Mouse (Mus musculus): Measurements from ENCODE around the gene Tmem273. TPM values are rescaled to one million over a fixed set of nuclear protein-coding genes. Genes with fewer than 3 reads are reported as not detected.

Tmem273 gene
- total and polyA plus RNA-seq, 3 experiments, result not detected

DNA sequence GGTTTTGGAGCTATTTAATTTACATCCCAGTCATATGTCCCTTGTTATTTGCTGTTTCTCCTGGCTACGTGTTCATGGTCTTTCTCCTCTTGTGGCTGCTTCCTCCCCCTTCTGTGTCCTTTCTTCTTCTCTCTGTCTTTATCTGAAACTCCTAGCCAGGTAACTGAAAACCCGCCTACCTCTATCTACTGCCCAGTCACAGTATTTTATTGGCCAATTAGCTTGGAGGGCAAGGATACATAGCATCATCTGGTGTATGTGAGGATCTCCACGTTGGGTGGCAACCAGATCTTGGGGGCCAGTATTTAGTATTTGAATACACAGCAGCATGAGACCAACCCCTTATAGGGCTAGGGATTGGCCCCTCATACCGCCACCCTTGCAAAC is 1.0 kb upstream of the Tmem273 start:
- Histone ChIP-seq H3K36me3 (ENCODE audit: control insufficient read depth in 1 of 2, insufficient read depth in 2 of 2, low read length in 2 of 2) (no peaks in the 10 kb centered on the region), H3K9me3 (replicated peaks; ENCODE audit: insufficient read depth, low read length) (no peaks in the 10 kb centered on the region), H3K27me3 (ENCODE audit: control insufficient read depth in 1 of 2, insufficient read depth in 2 of 2, low read length in 2 of 2) (no peaks in the 10 kb centered on the region), H3K9ac (ENCODE audit: control insufficient read depth, low read depth, low read length, poor library complexity, severe bottlenecking) (no peak overlapping the region), H3K27ac (ENCODE audit: control insufficient read depth, low read depth, low read length) (no peak overlapping the region), H3K4me1 (ENCODE audit: control insufficient read depth in 1 of 2, insufficient read depth in 2 of 2, low read length in 2 of 2) (no peaks in the 10 kb centered on the region), H3K4me3 (ENCODE audit: control insufficient read depth in 1 of 2, insufficient read depth in 1 of 2, low read depth in 2 of 2, low read length in 2 of 2) (no peak overlapping the region), H3K79me2 (ENCODE audit: control insufficient read depth, insufficient read depth, low read length, poor library complexity) (no peaks in the 10 kb centered on the region)
- TF ChIP-seq MXI1 (IDR thresholded peaks at IDR 0.05; ENCODE audit: low read depth, low read length) (no peak), HCFC1 (IDR thresholded peaks at IDR 0.05; ENCODE audit: low read depth, low read length) (no peak), MYC (IDR thresholded peaks at IDR 0.05; ENCODE audit: low read depth, low read length) (no peak), ZMIZ1 (IDR thresholded peaks at IDR 0.05; ENCODE audit: low read depth, low read length) (no peak), POLR2AphosphoS2 (IDR thresholded peaks at IDR 0.05; ENCODE audit: low read length) (no peak), MAFK (IDR thresholded peaks at IDR 0.05; ENCODE audit: borderline replicate concordance, low read depth, low read length) (no peak), GATA1 (IDR thresholded peaks at IDR 0.05; ENCODE audit: low read depth, low read length) (no peak), ZC3H11A (IDR thresholded peaks at IDR 0.05; ENCODE audit: low read depth, low read length) (no peak), ETS1 (IDR thresholded peaks at IDR 0.05; ENCODE audit: low read depth, low read length) (no peak), SMC3 (IDR thresholded peaks at IDR 0.05; ENCODE audit: low read depth, low read length) (no peak), CHD2 (IDR thresholded peaks at IDR 0.05; ENCODE audit: low read length) (no peak), KAT2A (conservative IDR thresholded peaks at IDR 0.05; ENCODE audit: low read depth, low read length) (no peak), USF2 (IDR thresholded peaks at IDR 0.05; ENCODE audit: borderline replicate concordance in 1 of 2, insufficient read depth in 1 of 2, low read depth in 1 of 2, low read length in 2 of 2) (no peak), GABPA (IDR thresholded peaks at IDR 0.05; ENCODE audit: low read depth, low read length) (no peak)
- DNase-seq (ENCODE audit: low read depth, low spot score), result no peak

DNA sequence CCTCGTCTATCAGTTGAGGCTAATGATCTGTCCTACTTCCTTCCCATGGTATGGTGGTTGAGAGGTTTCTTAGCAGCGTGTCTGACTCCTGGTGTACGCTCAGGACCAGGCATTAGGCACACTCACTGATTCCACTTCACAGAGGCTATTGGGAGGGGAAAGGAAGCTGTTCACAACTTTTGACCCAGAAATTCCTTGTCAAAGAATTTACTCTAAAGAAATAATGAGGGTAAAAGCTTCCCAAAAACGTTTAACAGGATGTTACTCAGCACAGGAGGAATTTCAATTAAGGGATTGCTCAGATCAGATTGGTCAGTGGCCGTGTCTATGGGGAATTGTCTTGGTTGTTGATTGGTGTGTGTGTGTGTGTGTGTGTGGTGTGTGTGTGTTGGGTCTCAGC is 1.9 kb downstream of the Tmem273 start:
- H3K4me3 ChIP-seq (ENCODE audit: control insufficient read depth in 1 of 2, insufficient read depth in 1 of 2, low read depth in 2 of 2, low read length in 2 of 2), result no peak overlapping the region
- no peaks in the 10 kb centered on the region for H3K36me3 ChIP-seq (ENCODE audit: control insufficient read depth in 1 of 2, insufficient read depth in 2 of 2, low read length in 2 of 2)
- H3K27me3 ChIP-seq (ENCODE audit: control insufficient read depth in 1 of 2, insufficient read depth in 2 of 2, low read length in 2 of 2), result no peaks in the 10 kb centered on the region
- TF ChIP-seq ELF1 (IDR thresholded peaks at IDR 0.05; ENCODE audit: low read depth, low read length), result no peak
- no peak for TF ChIP-seq SMC3 (IDR thresholded peaks at IDR 0.05; ENCODE audit: low read depth, low read length)
- no peak for TF ChIP-seq EP300 (IDR thresholded peaks at IDR 0.05; ENCODE audit: low read depth in 1 of 2, low read length in 2 of 2)
- TF ChIP-seq USF1 (IDR thresholded peaks at IDR 0.05; ENCODE audit: low read depth, low read length), result no peak
- TF ChIP-seq TAL1 (IDR thresholded peaks at IDR 0.05; ENCODE audit: low read length), result no peak
- TF ChIP-seq BHLHE40 (IDR thresholded peaks at IDR 0.05; ENCODE audit: borderline replicate concordance, low read depth, low read length), result no peak
- TF ChIP-seq UBTF (IDR thresholded peaks at IDR 0.05; ENCODE audit: borderline replicate concordance, insufficient read depth, low read depth, low read length), result no peak
- no peak for TF ChIP-seq CTCF (IDR thresholded peaks at IDR 0.05 in 2 of 3, conservative IDR thresholded peaks at IDR 0.05 in 1 of 3; ENCODE audit: control insufficient read depth in 1 of 3, insufficient read depth in 1 of 3, low read depth in 2 of 3, low read length in 3 of 3, poor library complexity in 1 of 3, severe bottlenecking in 1 of 3)
- no peak for TF ChIP-seq POLR2A (IDR thresholded peaks at IDR 0.05; ENCODE audit: control insufficient read depth in 1 of 2, insufficient read depth in 1 of 2, low read depth in 1 of 2, low read length in 2 of 2, poor library complexity in 1 of 2)
- DNase-seq (ENCODE audit: low read depth, low spot score), result no peak
- H3K79me2 ChIP-seq (ENCODE audit: control insufficient read depth, insufficient read depth, low read length, poor library complexity), result no peaks in the 10 kb centered on the region
- H3K27ac ChIP-seq (ENCODE audit: control insufficient read depth, low read depth, low read length), result no peak overlapping the region
- no peaks in the 10 kb centered on the region for H3K9me3 ChIP-seq (replicated peaks; ENCODE audit: insufficient read depth, low read length)
- no peak overlapping the region for H3K9ac ChIP-seq (ENCODE audit: control insufficient read depth, low read depth, low read length, poor library complexity, severe bottlenecking)
- H3K4me1 ChIP-seq (ENCODE audit: control insufficient read depth in 1 of 2, insufficient read depth in 2 of 2, low read length in 2 of 2), result no peaks in the 10 kb centered on the region
